Mouse (Mus musculus) neural tube, embryonic 10.5 days (tissue): ENCODE data around the gene Cib1.

Experiments used
- DNase-seq: peaks from one replicate; pipeline ENCODE4 v3.0.0-alpha.2; 2017; ENCODE audit warnings: low spot score; ENCODE audit errors: extremely low spot score

The Cib1 gene

DNA sequence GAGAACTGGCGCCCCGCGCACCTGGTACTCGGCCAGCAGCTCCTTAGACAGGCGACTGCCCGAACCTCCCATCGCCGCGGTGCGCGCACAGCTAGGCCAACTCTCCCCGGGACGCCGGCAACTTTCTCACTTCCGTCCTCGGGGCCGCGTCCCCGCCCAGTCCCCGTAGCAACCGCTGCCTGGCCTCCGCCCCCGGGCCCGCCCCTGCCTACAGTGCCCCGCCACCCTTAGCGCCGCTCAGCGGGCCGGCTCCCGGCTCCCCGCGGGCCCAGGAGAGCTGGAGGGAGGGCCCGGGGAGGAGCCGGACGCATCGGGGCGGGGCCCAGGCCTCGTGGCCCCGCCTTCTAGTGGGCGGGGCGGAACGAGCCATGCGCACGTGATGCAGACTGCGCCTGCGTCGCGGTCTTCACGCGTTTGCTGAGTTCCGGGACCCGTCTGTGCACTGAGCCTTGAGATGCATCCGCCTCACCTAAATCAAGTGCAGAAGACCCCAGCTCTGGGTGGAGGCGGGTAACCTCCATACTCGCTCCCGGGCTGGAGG, at the start of gene Cib1, which contains the start of gene Gdpgp1:
Cib1 (minus strand) TSS at position 325 of the 541 bp plus-strand sequence.
Gdpgp1 (plus strand) TSS at position 377 of the 541 bp plus-strand sequence.
- DNase-seq: peak; percentile 97

DNA sequence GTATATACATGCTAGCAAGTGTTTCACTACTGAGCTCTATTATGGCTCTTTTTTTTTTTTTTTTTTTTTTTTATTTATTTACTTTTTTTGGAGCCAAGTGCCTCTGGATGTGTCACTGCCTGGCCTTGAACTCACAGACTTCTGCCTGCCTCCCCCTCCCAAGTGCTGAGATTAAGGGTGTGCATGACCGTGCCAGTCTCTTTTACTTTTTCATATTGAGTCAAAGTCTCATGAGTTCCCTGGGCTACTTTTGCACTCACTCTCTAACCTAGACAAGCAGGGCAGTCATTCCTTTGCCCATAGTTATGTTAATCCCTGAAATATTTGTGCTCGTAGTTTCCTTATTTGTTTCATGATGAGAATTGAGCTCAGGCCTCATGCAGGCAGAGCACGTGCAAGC, 49.0 kb upstream of the Cib1 start:
- DNase-seq: no peak

GRCm38 (mm10) chr7:80280998-80281397, 48.4 kb upstream of the Cib1 start:
- no peak for DNase-seq

- DNase-seq: no peak
Observed at GRCm38 (mm10) chr7:80280032-80280431, 47.4 kb upstream of the Cib1 start.

- DNase-seq: no peak
Observed at GRCm38 (mm10) chr7:80276374-80276773, 43.8 kb upstream of the Cib1 start.

DNA sequence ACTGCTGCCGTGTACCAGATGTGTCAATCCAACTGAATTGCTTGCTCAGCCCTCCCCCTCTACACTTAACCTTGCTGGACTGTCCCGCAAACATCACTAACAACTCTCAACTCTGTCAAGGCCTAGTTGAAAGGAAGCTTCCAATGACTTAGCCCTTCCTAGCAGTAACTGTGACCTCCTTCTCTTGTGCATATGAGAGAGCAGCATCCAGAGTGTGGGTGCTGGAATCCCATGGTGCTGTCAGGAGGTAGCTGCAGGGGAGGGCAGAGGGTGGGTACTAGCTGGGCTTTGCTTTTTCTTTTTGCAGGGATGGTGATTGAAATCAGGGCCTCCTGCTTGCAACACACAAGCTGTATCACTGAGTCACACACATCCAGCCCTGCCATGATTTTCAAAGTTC, 40.8 kb upstream of the Cib1 start:
- DNase-seq: no peak

- no peak for DNase-seq
Observed at GRCm38 (mm10) chr7:80269751-80270255, 37.2 kb upstream of the Cib1 start.

- DNase-seq: peak; percentile 95
Observed at GRCm38 (mm10) chr7:80268897-80269750, 36.5 kb upstream of the Cib1 start, which contains the start of gene Vps33b. Gene Vps33b (plus strand): TSS chr7:80269649.

DNA sequence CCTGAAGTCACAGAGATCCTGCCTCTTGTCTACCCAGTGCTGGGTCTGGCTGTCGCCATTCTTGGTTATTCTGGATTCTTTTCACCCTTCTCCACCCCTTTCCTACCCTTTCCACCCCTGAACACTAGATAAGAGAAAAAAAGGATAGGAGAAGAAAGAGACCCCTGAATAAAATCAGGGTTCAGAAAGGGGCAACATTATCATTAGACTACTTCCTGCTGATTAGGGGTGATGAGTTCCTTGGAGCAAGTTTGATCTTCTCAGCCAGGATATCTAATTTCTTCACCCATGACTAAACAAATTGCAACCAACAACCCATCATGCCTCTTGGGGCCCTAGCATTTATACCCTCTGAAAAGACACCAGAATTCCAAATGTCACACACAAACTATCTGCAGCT, 35.2 kb upstream of the Cib1 start:
- no peak for DNase-seq

DNA sequence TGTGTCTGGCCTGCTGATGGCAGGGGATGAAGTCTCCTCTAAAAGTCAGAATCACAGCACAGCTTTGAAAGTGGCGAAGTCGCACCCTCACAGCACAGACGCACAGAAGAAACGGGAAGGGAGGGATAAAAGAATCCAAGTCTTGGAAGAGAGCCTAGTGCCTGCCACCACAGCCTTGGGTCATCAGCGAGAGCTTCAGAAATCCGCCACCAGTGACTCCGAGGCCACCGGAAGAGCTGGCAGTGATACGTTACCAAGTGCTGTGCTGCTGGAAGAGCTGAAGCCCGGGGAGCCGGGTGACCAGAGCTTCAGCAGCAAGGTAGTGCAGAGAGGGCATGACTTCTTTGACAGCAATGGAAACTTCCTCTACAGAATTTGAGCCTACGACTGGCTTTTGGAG, 32.0 kb upstream of the Cib1 start:
- DNase-seq: no peak

DNA sequence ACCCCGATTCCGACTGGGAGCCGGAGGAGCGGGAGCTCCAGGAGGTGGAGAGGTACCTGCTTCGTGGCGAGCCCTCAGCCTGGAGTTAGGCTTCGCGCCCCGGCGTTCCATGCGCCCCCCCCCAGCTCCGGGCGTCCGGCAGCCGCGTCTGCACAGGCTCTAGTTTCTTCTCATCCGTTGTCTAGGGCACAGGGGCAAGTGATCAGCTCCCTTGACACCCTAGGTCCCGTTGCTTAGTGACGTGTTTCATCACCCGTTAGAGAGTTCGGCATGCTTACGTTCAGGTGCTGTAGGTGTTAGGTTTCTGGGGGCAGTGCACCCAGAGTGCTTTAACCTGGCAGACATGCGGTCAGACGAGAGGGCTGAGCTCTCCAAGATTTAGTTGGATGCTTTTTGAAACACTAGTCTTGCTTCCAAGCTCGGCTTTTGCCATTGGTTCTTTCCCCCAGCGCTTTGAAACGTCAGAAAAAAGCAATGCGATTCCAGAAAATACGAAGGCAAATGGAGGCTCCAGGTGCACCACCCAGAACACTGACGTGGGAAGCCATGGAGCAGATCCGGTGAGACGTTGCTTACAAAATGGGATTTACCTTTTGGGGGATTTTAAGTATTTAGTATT, 28.9 kb upstream of the Cib1 start:
- no peak for DNase-seq

DNA sequence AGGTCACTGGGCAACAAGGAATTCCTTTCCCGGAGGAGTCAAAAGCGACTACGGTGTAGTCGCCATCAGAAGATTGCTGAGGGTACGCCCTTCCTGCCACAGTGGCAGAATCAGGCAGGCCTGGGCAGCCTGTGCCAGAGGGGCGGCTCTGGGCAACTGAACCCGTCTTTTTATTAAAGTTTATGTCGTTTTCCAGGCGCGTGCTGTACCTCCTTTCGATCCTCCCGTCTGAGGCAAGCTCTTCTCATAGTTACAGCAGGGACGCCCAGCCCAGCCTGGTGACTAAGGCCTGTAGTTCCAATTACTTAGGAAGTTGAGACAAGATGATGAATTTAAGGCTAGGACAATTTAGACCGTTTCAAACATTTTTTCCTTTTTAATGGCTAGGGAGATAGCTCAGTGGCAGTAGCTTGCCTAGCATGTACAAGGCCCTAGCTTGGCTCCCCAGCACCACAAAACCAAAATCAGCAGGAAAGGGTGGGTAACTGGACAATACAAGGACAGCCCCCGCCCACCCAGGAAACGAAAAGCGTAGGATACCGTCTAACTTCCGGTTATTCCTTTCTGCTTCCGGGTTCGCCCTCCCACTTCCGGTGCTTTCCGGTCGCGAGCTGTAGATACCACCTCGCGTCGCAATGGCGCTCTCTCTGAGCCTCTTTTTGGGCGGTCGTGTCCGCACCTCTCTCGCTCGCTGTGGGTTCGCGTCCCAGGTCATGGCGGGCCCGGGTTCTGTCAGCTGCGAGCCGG, 28.2 kb upstream of the Cib1 start, which contains the start of gene Ngrn:
Ngrn (plus strand) TSS at position 591 of the 747 bp plus-strand sequence.
- peak; percentile 87 for DNase-seq

- DNase-seq: no peak
Observed at GRCm38 (mm10) chr7:80257706-80258105, 25.1 kb upstream of the Cib1 start.

DNA sequence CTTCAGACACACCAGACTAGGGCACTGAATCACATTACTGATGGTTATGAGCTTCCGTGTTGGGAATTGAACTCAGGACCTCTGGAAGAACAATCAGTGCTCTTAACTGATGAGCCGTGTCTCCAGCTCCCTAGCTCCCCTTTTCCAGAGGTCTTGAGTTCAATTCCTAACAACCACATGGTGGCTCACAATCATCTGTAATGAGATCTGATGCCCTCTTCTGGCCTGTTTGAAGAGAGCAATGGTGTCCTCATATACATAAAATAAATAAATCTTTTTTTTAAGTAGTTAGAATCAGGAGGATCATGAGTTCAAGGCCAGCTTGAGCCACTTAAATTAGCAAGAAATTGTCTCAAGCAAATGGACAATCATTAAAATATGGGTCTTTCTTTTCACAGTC, 23.4 kb upstream of the Cib1 start:
- DNase-seq: no peak

DNA sequence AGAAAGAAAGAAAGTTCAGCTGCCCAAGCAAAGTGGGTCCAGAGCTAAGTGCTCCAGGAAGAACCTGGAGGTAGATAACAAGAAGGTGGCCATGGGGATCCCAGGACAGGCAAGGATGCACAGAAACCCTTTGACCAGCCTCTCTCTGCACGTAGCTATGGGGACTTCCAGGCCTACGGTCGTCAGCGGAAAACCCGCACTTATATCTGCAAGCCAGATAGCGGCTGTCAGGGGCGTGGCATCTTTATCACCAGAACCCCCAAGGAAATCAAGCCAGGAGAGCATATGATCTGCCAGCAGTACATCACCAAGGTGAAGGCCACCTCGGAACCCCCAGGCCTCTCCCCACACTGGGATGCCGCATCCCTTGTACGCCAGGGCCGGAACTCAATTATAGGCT, 20.3 kb upstream of the Cib1 start:
- no peak for DNase-seq

DNA sequence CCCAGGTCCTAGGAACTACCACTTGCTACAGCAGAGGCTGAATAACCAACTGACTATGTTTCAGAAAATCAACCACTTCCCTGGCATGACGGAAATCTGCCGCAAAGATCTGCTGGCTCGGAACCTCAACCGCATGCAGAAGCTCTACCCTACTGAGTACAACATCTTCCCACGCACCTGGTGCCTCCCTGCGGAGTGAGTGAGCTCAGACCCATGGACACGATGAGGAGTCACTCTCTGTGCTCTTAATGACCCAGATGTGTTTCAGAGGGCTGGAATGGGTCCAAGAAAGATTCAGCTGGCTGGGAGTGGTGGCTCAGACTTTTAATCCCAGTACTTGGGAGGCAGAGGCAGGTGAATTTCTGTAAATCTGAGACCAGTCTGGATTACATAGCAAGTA, 19.8 kb upstream of the Cib1 start:
- DNase-seq: no peak

DNA sequence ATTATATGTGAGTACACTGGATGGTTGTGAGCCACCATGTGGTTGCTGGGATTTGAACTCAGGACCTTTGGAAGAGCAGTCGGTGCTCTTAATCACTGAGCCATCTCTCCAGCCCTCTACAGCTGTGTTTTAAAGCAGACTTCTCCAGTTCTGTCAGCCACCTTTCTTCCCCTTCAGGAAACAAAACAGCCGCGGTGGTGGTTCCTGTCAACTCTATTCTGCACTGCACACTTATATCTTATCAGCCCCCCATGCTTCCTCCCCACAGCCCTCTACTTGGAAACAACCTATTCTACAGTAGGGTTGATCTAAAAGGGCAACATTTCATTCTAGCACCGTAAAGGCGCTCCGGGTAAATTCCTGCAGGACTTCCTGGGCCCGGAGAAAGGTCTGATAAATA, 14.2 kb upstream of the Cib1 start:
- DNase-seq: no peak

GRCm38 (mm10) chr7:80246148-80246721, 13.6 kb upstream of the Cib1 start, which contains the start of gene Ttll13:
Gene Ttll13 (plus strand): TSS chr7:80246376.
- peak; percentile 94 for DNase-seq

DNA sequence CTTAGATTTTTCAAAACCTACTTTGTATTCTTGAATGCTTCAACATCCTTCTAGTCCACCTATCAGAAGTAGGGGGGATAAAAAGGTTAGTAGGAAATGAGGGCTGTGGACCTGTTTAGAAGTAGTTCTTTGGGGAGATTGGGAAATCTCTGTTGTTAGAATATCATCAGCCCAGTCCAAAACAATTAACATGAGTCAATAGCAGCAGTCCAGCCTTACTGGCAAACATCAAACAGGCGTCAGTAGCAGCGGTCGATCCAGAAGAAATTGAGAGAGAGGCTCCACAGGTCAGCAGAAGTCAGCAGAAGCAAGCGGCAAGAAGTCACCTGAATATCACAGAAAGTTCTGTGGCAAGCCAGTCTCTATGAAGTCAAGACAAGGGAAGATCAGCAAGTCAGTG, 12.2 kb upstream of the Cib1 start:
- DNase-seq: no peak

- DNase-seq: no peak
Observed at GRCm38 (mm10) chr7:80241661-80242060, 9.0 kb upstream of the Cib1 start.

GRCm38 (mm10) chr7:80238542-80238941, 5.9 kb upstream of the Cib1 start:
- DNase-seq: no peak
